Mouse (Mus musculus) layer of hippocampus, postnatal 14 days (tissue): ENCODE results near the gene Tmem88b. TPM values are rescaled to one million over a fixed set of nuclear protein-coding genes. Genes with fewer than 3 reads are reported as not detected.
"Not testable (repeated sequence)": the region's sequence is repeated elsewhere in the genome, so short reads cannot be mapped to it uniquely, and the experiment has no call there.

Experiments
- DNase-seq, 2 experiments: peaks; one replicate each; pipeline ENCODE4 v3.0.0; 2021 to 2022; ENCODE audit warnings: low spot score in 2 of 2, mixed read lengths in 1 of 2
- total RNA-seq, 2 experiments: library from RNA; stranded (reverse); gene quantifications; 2 replicates each; pipeline ENCODE4 v1.2.3; 2021

Tmem88b gene
- total RNA-seq, 2 experiments from 2014 or later, result 18.0 to 18.1 TPM

DNA sequence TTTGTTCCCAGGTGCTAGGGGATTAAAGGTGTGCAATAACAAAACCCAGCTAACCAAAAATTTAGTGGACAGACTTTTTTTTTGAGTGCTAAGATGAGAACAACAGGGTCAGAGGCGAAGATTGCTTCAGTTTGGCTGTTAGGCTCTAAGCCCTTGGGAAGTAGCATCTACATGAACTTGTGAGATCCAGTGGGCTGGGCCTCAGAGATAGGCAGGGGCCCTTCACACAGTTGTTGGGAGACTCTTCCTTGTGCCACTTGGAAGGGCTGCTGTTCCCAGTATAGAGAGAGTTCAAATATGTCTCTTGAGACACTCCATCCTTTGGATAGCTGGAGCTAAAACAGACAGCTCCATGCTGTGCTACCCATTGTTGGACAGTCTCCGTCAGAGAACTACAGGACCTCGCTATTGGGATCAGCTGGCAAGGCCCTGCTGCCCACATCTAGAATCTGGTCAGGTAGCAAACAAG, 4.4 kb upstream of the Tmem88b start, which contains the start of gene Ankrd65:
Gene Ankrd65, plus strand, starts transcription at position 419 of the 469 bp plus-strand sequence.
- DNase-seq, result no peak

DNA sequence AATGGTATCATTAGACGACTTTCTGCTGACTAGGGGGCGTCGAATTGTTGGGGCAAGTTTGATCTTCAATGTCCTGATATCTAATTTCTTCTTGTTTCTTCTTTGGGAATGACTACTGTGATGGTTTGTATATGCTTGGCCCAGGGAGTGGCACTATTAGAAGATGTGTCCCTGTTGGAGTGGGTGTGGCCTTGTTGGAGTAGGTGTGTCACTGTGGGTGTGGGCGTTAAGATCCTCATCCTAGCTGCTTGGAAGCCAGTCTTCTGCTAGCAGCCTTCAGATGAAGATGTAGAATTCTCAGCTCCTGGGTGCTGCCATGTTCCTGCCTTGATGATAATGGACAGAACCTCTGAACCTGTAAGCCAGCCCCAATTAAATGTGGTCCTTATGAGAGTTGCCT, 3.2 kb upstream of the Tmem88b start:
- not testable (repeated sequence) for DNase-seq

DNA sequence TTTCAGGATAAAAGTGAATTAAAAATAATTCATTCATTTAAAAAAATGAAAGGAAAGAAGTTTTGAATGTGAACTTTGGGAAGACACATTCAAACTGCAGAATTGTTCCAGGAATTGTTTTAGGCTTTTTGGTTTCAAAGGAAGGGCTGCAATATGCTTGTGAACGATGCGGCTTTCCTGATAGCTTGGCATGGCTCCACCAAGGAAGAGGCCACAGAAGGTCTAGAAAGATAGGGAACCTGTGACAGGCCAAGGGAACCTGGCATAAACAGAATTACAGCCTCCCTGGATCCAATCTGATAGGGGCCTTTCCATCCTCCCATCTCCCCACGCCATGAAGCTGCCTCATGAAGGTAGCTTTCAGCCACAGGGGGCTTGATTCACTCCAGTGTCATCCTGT, 2.6 kb upstream of the Tmem88b start:
- DNase-seq, result no peak

DNA sequence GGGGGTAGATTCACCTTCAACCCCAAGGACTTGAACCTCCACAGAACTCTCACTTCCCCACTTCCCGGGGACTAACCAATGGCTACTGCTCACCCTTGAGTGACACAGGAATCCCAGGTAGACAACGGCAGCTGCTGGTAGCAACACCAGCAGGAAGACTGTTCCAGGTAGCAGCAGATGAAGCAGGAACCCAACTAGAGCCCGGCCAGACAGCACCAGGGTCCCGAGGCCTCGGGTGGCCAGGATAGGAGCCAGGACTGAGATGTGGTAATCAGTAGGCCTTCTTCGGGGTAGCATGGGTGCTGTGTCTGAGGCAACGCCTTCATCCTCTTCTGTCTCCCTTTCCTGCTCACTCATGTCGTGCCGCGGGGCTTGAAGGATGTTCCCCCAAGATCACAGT, 428 bp downstream of the Tmem88b start:
- DNase-seq, result no peak

DNA sequence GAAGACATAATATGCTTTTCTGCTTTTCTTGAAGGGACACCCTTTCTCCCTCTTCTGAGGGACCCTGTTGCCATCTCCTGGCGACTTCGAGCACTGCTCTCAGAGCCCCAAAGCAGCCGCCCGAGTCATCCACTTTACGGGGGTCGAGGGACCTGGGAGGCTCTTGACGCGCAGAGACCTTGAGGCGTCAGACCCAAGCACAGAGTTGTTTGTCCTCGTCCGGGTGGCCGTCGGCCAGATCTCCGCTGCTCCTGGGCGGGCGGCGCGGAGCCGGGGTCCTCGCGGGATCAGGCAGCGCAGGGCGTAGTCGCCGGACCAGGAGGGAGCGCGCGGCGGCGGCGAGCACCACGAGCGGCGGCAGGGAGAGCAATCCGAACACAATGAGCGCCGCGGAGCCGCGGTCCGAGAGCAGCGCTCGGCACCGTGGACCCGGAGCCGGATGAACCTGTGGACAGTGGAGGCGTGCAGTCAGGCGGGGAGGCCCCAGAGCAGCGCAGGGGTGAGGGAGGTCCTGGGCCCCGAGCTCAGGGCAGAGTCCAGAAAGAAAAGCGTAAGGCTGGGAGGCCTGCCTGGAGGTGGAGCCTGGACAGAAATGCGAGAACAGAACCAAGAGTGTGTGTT, 1.5 kb downstream of the Tmem88b start:
- DNase-seq, result peak; percentile 80 to 83

DNA sequence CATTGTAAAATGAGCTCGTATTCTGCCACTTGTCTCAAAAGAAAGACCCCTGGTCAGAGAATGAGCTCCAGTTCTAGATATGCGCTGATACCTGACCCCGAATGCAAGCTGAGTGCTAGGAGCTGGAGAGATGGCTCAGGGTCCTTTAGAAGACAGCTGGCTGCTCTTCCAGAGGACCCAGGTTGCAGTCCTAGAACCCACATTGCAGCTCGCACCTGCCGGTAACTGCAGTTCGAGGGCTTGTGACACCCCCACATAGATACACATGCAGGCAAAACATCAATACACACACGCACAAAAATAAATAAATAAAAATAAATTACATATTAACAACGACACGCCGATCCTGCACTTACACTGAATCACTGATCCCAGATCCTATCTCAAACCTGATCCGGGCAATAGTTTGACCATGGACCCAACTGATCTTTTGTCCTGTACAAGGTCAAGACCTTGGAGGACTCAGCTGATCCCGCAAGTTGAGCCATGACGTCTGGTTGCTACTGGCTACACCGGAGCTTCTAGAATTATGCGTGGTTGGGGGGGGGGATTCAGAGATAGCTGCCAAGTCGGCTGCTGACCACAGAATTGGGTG, 2.1 kb downstream of the Tmem88b start:
- DNase-seq, result no peak

DNA sequence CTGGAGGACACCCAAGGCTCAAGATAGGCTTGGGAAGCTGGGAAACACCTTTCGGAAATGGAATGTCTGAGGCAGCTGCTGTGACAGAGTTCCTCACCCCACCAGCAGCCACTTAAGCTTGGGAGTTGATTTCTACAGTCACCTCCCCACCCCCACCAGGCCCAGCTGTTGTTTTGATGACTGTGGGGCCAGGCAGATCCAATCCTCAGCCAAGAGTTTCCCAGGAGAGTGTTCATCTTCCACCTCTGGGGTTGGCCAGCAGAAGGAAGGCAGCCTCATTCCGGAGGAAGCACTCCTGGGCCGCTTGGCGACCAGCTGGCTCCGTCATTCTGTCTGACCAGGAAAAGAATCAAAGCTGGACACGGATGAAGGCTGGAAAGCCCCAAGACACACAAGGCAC, 4.8 kb downstream of the Tmem88b start:
- no peak for DNase-seq

DNA sequence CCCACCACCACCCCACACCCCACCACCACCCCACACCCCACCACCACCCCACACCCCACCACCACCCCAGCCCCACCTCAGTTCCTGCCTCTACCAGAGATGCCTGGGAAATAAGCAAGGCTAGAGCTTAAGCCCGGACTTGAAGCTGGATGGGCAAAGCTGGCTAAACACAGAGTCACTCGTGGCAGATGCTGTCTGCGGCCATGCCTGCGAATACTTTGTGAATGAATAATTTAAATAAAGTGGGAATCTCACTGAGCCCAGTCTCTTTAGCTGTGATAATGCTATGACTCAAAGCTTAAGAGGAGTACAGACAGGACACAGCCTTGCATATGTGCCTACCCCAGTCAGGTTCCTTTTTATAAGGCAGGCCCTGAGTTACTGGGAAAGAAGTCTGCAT, 6.2 kb downstream of the Tmem88b start:
- no peak for DNase-seq

DNA sequence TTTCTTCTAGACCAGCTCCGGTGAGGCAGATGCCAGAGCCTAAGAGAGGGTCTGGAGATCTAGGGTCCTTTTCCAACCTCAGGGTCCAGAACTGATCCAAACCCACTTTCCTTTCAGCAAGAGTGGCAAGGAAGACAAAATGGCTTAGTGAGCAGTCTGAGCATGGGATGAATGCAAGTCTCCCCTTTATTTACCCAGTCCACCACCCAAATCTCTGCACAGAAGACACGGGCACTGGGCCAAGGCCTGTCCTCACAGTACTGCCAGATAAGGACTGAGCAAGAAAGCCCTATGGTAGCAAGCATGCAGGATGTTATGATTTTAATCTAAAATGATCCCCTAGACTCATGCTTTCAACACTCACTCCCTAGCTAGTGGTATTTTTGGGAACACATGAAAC, 7.9 kb downstream of the Tmem88b start:
- DNase-seq, result no peak

DNA sequence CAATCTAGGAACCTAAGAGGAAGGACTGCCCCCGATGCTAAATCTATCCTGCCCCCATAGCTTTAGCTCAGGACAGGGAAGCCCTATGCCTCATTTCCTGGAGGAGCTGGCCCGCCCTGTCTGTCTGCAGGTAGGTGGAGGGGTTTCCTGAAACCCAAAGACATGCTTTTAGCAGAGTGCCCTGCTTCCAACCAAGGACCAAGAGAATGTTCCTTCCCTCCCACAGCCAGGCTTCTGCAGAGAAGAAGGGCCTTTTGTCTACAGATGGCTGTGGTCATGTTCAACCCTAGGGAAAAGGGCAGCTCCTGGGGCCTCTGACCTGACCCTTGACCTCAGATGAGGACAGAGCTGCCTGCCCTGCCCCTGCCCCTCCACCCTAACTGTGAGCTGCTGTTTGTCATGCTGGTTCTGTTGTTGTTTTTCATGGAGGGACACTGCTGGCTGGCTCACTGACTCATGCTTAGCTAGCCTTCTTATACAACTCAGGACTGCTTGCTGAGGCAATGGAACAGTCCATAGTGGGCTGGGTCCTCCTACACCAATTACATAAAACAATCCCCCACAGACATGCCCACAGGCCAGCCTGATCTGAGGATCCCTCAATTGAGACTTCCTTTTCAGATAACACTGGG, 8.9 kb downstream of the Tmem88b start:
- DNase-seq, result no peak

DNA sequence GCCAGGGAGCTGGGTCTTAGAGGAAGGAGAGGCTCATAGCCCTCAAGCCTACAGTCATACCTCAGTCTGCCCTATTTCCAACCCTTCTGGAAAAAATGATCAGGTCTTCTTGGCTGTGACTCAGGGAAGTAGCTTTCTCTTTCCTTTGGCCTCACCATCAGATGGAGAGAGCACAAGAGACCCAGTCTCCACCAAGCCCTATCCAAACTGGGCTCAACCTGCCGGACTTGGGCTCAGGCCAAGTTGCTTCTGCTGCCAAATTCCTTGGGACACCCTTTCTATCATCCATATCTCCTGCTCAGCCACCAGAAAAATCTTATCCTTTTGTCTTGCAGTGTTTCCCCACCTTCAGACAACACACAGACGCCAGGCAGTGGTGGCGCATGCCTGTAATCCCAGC, 9.8 kb downstream of the Tmem88b start:
- DNase-seq, result no peak

DNA sequence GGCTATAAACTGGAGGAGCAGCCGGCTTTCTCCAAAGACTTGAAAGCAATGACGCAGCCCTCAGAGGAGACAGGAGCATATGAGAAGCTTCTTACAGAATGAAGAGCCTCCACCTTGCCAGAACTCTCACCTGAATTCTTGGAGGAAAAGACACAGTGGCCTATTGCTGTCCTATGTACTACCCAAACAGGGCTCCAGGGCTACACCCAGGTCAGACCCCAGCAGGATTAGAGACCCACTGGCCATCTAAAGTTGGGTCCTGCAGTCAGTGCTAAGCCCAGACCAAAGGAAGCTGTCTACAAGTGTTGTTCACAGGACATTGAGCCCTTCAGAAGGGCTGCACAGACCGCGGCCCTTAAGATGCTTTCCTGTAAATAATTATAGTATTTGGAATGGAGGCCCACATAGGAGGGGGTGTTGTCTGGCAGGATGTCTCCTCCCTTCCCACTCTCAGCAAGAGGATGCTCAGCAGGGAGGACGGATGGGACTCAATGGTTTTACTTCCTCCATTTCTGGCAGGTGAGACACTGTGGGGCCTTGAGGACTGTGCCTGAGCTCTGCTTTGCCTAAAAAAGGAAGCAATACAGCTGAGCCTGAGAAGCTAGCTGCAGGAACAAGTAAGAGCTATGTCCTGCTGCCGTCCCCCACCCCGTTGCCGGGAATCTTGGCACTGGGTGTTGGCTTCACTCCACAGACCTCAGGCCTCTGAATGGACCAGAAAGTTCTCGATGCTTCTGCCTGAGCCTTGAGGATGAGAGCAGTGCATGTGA, 10.5 kb downstream of the Tmem88b start:
- DNase-seq, result peak; percentile 58 to 77

DNA sequence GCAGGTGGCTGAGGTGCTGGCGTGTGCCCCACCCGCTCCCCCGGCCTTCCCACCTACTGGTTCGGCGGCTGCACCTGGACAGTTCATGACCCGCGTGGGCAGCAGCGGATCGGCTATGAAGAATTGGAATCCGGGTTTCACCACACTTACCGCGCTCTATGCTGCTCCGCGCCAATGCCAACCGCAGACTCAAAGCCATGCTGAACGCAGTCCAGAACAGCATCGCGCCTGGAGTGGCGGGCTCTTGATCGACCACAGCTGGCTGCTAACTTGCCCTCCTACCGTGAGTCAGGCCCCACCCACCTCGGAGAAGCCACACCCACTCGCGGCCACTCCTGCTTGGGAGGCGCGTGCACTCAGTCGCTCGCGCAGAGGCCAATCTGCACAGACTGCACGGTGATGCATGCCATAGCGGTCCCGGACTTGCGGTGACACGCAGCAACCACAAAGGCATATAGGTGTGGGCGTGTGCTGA, 11.4 kb downstream of the Tmem88b start, which contains the start of gene Vwa1:
Gene Vwa1, minus strand, starts transcription at position 419 of the 475 bp plus-strand sequence.
- peak; percentile 72 to 80 for DNase-seq

DNA sequence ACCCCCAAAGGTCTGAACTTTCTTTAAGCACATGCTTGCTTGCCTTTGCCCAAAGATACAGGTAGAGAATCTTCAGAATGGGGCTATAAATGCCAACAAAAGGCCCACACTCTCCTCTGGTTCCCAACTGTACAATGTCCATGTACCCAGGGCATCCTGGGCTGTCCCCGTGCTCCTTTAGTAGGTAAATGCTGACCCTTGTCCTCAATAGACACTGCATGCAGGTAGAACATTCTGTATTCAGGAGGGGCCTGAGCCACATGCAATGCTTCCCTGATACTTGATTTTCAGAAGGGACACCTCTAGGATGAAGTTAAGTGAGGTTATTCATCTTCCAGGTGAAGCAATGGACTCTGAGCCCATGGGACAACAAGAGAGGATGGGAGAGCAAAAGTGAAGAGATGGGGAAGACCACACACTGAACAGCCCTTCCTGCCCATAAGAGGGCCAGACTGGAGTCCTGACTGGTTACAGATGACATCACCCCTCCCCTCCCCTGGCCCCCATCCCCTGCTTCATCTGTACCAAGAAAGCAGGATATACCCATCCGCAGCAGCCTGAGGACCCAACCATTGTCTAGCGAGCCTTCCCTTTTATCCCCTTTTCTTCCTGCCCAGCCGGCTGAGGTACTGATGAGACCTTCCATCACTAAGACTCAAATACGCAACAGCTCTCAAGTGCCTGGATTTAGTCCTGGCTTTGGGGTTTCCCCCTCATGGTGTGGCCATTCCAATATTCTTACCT, 12.2 kb downstream of the Tmem88b start:
- no peak for DNase-seq

DNA sequence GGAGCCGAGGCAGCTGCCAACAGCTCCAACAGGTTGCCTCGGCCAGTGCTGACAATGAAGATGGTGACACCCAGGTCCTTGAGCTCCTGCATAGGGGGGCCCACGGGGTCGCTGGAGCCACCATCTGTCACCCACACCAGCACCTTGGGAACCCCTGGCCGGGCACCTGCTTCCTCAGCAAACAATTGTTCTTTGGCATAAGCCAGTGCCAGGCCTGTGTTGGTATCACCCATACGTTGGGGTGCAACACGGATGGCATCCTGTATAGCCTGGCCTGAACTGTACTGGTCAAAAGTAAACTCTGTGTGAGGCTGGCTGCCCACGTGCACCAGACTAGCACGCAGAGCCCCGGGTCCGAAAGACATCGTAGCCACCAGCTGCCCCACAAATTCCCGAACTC, 12.9 kb downstream of the Tmem88b start:
- DNase-seq, result no peak

DNA sequence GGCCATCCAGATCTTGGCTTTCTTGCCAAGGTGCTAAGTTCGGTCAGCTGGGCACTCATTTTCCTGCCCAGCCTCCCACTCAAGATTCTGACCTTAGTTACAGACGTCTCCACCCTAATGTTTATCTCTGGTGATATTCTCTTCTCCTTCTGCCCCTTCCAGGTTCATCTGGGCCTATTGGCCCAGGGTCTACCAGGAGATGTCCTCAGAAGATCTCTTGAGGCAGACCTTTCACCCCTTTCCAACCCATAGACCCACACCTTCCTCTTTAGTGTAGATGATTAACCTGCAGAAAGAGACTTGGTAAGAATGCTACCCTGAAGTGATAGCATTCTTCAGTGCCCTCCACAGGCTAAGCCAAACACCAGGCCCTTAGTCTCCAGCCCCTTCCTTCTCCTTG, 14.0 kb downstream of the Tmem88b start:
- DNase-seq, result no peak

DNA sequence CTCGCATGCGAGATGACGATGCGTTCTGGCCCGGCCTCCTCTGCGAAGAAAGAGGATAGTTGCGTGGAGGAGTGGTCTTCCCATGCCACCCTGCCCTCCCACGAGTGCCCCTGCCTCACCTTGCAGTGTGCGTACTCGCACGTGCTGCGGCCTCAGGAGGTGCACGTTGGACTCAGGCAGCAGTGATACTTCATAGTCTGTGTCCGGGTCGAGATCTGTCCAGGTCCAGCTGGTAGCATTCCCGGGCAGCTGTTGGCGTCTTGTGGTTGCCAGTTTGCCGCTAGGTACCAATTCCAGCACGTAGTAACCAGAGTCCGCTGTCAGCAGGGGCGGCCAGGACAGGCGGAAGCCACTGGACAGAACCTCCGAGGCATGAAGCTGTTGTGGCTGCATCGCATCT, 15.0 kb downstream of the Tmem88b start:
- DNase-seq, result no peak

DNA sequence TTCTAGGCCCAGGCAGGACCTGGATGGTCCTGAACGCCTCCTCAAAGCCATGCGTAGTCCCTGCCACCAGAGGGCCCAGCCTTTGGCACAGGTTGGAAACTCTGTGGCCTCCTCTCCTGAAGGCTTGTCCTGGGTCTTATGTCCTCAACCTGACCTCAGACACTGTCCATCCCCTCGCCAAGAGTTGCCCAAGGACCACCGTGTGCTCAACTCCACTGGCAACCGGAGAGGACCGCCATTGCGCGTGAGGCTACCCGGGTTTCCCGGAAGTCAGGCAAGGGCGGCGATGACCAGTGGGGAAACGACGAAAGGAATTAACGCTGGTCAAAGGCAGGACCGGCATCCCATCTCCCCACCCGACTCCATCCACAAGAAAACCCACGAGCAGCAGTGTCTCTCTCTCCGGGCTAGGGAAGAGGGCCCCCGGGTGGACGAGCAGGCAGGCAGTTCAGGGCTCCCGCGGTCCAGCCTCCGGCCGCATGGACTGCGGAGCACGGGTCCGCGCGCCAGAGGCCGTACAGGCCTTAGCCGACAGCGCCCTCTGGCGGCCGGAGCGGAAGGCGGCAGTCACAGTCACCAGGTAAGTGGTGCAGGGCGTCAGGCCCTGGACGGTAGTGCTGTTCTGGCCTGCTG, 15.7 kb downstream of the Tmem88b start:
- peak; percentile 88 to 92 for DNase-seq

DNA sequence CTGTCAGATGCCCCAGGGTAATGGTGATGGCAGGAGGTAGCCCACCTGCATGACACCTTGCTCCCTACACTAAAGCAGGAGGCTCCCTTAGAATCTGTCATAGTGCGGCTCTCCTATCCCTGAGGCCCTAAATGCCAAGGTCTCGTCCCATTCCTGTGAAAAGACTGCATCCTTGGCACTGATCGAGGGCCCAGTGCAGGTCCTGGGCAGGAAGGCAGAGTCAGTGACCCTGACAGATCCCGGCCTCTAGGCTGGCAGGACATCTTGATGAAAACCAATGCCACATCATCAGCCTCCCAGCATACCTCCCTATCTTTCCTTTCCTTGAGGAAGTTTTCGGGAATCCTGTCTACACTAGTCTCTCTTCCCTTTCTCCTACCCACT, 16.2 kb downstream of the Tmem88b start:
- DNase-seq, result no peak

DNA sequence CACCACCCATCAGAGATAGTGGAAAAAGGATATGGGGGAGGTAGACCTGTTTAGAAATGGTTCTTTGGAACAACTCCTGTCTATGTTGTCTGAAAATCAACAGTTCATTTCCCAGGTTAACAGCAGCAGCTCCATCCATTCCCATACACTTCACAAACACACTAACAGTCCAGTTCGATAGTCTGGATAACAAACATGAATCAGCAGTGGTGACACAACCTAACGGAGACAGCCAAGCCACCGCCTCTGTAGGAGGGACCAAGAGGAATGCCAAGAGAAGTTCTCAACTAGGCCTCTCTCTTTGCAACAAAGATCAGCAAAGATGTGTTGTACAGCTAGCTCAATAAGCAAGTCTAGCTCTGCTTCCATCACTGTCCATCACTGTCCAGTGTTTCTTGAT, 23.3 kb downstream of the Tmem88b start:
- no peak for DNase-seq
